Mouse (Mus musculus) intestine, embryonic 14.5 days (tissue): ENCODE results near the gene Efemp2. TPM values are rescaled to one million over a fixed set of nuclear protein-coding genes. Genes with fewer than 3 reads are reported as not detected.

Experiments used
- ATAC-seq: fragments of 200-750 bp; cut with Nextera tagmentation; replicated peaks from 2 replicates; pipeline ENCODE4 v1.8.0; 2017; ENCODE audit warnings: low read depth, moderate number of reproducible peaks, moderate TSS enrichment, moderate library complexity; ENCODE audit not compliant: low FRiP score, low TSS enrichment
- DNase-seq: peaks from one replicate; pipeline ENCODE4 v3.0.0-alpha.2; 2018; ENCODE audit warnings: low spot score
- H3K27ac ChIP-seq: fragments of 300-500 bp; sonication (generic); 2 replicates; pipeline ENCODE4 v1.5.1; 2014; ENCODE audit warnings: low read depth, mild to moderate bottlenecking, control low read depth
- H3K27me3 ChIP-seq: fragments of 300-500 bp; sonication (generic); replicated peaks from 2 replicates; pipeline ENCODE4 v1.6.1; 2014; ENCODE audit warnings: low read length, control low read depth; ENCODE audit not compliant: control insufficient read depth, insufficient read depth
- H3K36me3 ChIP-seq: fragments of 300-500 bp; sonication (generic); 2 replicates; pipeline ENCODE4 v1.6.1; 2014; ENCODE audit warnings: low read length, control low read depth; ENCODE audit not compliant: control insufficient read depth, insufficient read depth
- H3K4me1 ChIP-seq: fragments of 300-500 bp; sonication (generic); replicated peaks from 2 replicates; pipeline ENCODE4 v1.6.1; 2014; ENCODE audit warnings: low read length, control low read depth, mixed read lengths; ENCODE audit not compliant: control insufficient read depth, insufficient read depth
- H3K4me2 ChIP-seq: fragments of 300-500 bp; sonication (generic); 2 replicates; pipeline ENCODE4 v1.6.1; 2014; ENCODE audit warnings: low read length
- H3K4me3 ChIP-seq: fragments of 300-500 bp; sonication (generic); 2 replicates; pipeline ENCODE4 v1.5.1; 2014; ENCODE audit warnings: low read depth, low read length, control low read depth, mixed read lengths
- H3K9ac ChIP-seq: fragments of 300-500 bp; sonication (generic); 2 replicates; pipeline ENCODE4 v1.6.1; 2014; ENCODE audit warnings: mild to moderate bottlenecking, low read length
- H3K9me3 ChIP-seq: fragments of 300-500 bp; sonication (generic); 2 replicates; pipeline ENCODE4 v1.6.1; 2016; ENCODE audit warnings: low read length, control low read depth; ENCODE audit not compliant: control insufficient read depth
- WGBS: fragments of 180-500 bp; shearing (Covaris S2); extraction: QIAGEN DNeasy Blood & Tissue Kit; methylation state at CpG from one replicate; pipeline ENCODE4 v1.1.7; 2014; 5-methylcytosine and 5-hydroxymethylcytosine counted together
- polyA plus RNA-seq: library from polyadenylated mRNA; unstranded; fragments of >200 nt; fragmentation: Nextera tagmentation; extraction: Ambion mirVana; gene quantifications from 2 replicates; pipeline ENCODE4 v1.2.1, GENCODE M21; 2014

Gene Efemp2
- polyA plus RNA-seq, 1 experiment from 2014 or later: 136 TPM

- DNase-seq: no peak
- WGBS: 95% methylated on average over 10 of the region's 10 CpGs
- 0 out of 2 replicates have a peak, but pooled peaks cover 8% of the 10 kb centered on the region for H3K4me1 ChIP-seq
- H3K36me3 ChIP-seq: peaks cover 80% of the 10 kb centered on the region
- H3K27ac ChIP-seq: no peak overlapping the region
- no peak overlapping the region for H3K4me3 ChIP-seq
- ATAC-seq: no peak
- H3K27me3 ChIP-seq: no peaks in the 10 kb centered on the region
- H3K4me2 ChIP-seq: no peak overlapping the region
- no peaks in the 10 kb centered on the region for H3K9me3 ChIP-seq
- no peak overlapping the region for H3K9ac ChIP-seq
Observed at GRCm38 (mm10) chr19:5480016-5480415, 6.3 kb downstream of the Efemp2 start.

GRCm38 (mm10) chr19:5481398-5481797 is 7.6 kb downstream of the Efemp2 start:
- peaks cover 90% of the 10 kb centered on the region for H3K36me3 ChIP-seq
- no peak overlapping the region for H3K27ac ChIP-seq
- no peaks in the 10 kb centered on the region for H3K9me3 ChIP-seq
- H3K9ac ChIP-seq: no peak overlapping the region
- no peak overlapping the region for H3K4me2 ChIP-seq
- H3K4me3 ChIP-seq: no peak overlapping the region
- 92% methylated on average over 10 of the region's 10 CpGs for WGBS
- no peak for ATAC-seq
- no peaks in the 10 kb centered on the region for H3K27me3 ChIP-seq
- no peaks in the 10 kb centered on the region for H3K4me1 ChIP-seq
- no peak for DNase-seq

- ATAC-seq (no peak), DNase-seq (no peak)
- H3K27me3 ChIP-seq: no peaks in the 10 kb centered on the region
- no peak overlapping the region for H3K4me2 ChIP-seq
- no peak overlapping the region for H3K4me3 ChIP-seq
- WGBS: 93% methylated on average over 19 of the region's 19 CpGs
- H3K4me1 ChIP-seq: peaks cover 9% of the 10 kb centered on the region
- no peak overlapping the region for H3K9ac ChIP-seq
- peaks cover 73% of the 10 kb centered on the region for H3K36me3 ChIP-seq
- H3K9me3 ChIP-seq: no peaks in the 10 kb centered on the region
- H3K27ac ChIP-seq: no peak overlapping the region
Observed at GRCm38 (mm10) chr19:5483386-5484359, 9.9 kb downstream of the Efemp2 start.

GRCm38 (mm10) chr19:5484496-5484895 is 10.7 kb downstream of the Efemp2 start:
- WGBS: 85% methylated on average over 5 of the region's 5 CpGs
- no peak for ATAC-seq
- H3K9me3 ChIP-seq: no peaks in the 10 kb centered on the region
- DNase-seq: no peak
- H3K4me3 ChIP-seq: no peak overlapping the region
- peaks cover 13% of the 10 kb centered on the region for H3K4me1 ChIP-seq
- no peak overlapping the region for H3K9ac ChIP-seq
- H3K4me2 ChIP-seq: no peak overlapping the region
- peaks cover 64% of the 10 kb centered on the region for H3K36me3 ChIP-seq
- H3K27me3 ChIP-seq: no peaks in the 10 kb centered on the region
- no peak overlapping the region for H3K27ac ChIP-seq

GRCm38 (mm10) chr19:5485371-5485770 is 11.6 kb downstream of the Efemp2 start:
- Histone ChIP-seq H3K27ac (no peak overlapping the region), H3K36me3 (peaks cover 56% of the 10 kb centered on the region), H3K9me3 (no peaks in the 10 kb centered on the region), H3K9ac (no peak overlapping the region), H3K27me3 (no peaks in the 10 kb centered on the region), H3K4me1 (peaks cover 13% of the 10 kb centered on the region), H3K4me3 (no peak overlapping the region), H3K4me2 (no peak overlapping the region)
- WGBS: 93% methylated on average over 8 of the region's 8 CpGs
- DNase-seq (no peak), ATAC-seq (no peak)

GRCm38 (mm10) chr19:5485821-5486220 is 12.1 kb downstream of the Efemp2 start:
- DNase-seq (no peak), ATAC-seq (no peak)
- Histone ChIP-seq H3K4me1 (peaks cover 13% of the 10 kb centered on the region), H3K27me3 (no peaks in the 10 kb centered on the region), H3K9ac (no peak overlapping the region), H3K9me3 (no peaks in the 10 kb centered on the region), H3K4me3 (no peak overlapping the region), H3K36me3 (peaks cover 51% of the 10 kb centered on the region), H3K27ac (no peak overlapping the region), H3K4me2 (no peak overlapping the region)
- 92% methylated on average over 7 of the region's 7 CpGs for WGBS

GRCm38 (mm10) chr19:5486286-5486685 is 12.5 kb downstream of the Efemp2 start:
- DNase-seq: no peak
- no peak overlapping the region for H3K27ac ChIP-seq
- 82% methylated on average over 8 of the region's 8 CpGs for WGBS

GRCm38 (mm10) chr19:5486771-5487170 is 13.0 kb downstream of the Efemp2 start:
- Histone ChIP-seq H3K9me3 (no peaks in the 10 kb centered on the region), H3K9ac (no peak overlapping the region), H3K36me3 (peaks cover 42% of the 10 kb centered on the region), H3K4me2 (peak overlapping the region; percentile 75; the same call in 1 of the 2 replicates), H3K27me3 (no peaks in the 10 kb centered on the region), H3K4me1 (peaks cover 13% of the 10 kb centered on the region), H3K27ac (no peak overlapping the region), H3K4me3 (no peak overlapping the region)
- WGBS: 76% methylated on average over 4 of the region's 4 CpGs
- DNase-seq: no peak
- ATAC-seq: no peak

More at GRCm38 (mm10) chr19:5486286-5486685, 12.5 kb downstream of the Efemp2 start:
- Histone ChIP-seq H3K4me1 (peaks cover 13% of the 10 kb centered on the region), H3K4me3 (no peak overlapping the region), H3K9ac (no peak overlapping the region), H3K4me2 (no peak overlapping the region), H3K27me3 (no peaks in the 10 kb centered on the region), H3K9me3 (no peaks in the 10 kb centered on the region), H3K36me3 (peaks cover 47% of the 10 kb centered on the region)
- no peak for ATAC-seq
